Mouse (Mus musculus): ENCODE measurements around the gene Ispd.

- TF ChIP-seq CTCF (IDR thresholded peaks at IDR 0.05), result no peak
- TF ChIP-seq EP300 (IDR thresholded peaks at IDR 0.05), result no peak
Observed at GRCm38 (mm10) chr12:36385386-36385785, 4.1 kb downstream of the Ispd start.

Measured in lung, postnatal 0 days (tissue).